Mouse (Mus musculus) forelimb bud, embryonic 11.5 days (tissue): ENCODE measurements around the gene Klb.
"Not testable (repeated sequence)": the region's sequence is repeated elsewhere in the genome, so short reads cannot be mapped to it uniquely, and the experiment has no call there.

Experiments
- DNase-seq: peaks from one replicate; pipeline ENCODE4 v3.0.0-alpha.2; 2012; ENCODE audit warnings: low read depth, low spot score

Klb gene

DNA sequence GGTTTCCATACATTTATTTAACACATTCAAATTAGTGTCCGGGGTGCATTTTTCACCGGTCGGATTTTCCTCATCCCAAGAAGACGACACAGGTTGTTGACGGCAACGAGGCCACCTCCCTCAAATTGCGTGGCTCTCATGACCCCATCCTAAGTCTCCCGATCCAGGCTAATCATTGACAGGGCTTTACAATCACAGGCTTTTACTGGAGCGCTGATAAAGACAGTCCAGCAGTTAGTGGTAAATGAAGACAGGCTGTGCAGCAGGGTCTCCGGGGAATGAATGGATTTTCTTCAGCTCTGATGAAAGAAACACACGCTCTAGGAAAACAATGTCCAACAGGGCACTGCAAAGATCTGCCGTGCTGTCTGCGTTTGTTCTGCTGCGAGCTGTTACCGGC, at the start of gene Klb:
Gene Klb, plus strand, starts transcription at position 147 of the 400 bp plus-strand sequence.
- no peak for DNase-seq

DNA sequence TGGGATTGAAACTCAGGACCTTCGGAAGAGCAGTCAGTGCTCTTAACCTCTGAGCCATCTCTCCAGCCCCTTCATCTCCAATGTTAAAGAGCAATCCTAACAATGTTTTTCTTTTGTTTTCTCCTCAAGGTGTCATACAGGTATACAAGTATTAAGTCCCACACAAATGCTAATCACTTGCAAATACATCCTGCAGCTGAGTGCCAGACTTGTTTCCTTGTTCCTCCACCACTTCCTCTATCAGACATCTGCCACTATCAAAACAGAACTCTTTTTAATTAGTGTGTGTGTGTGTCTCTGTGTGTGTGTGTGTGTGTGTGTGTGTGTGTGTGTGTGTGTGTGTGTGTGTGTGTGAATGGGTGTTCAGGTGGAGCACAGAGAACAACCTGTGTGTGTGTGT, 48.5 kb upstream of the Klb start:
- DNase-seq: not testable (repeated sequence)

DNA sequence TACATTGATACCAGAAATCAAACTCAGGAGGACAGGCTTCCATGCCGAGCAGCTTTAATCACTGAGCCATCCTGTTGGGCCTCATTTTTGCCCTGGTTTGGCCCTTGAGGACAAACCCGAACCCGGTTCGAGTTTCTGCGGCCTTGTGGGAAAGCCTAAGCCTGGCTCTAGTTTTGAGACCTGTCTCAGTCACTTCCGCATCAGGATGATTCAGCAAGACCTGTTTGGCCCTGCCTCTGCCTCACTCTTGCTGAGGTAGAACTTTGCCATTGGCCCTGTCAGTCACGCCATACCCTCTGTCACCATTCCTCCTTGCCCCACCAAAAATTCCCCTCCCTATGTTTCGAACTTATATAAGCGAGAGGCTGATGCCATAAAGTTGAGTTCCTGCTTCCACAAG, 48.0 kb upstream of the Klb start:
- DNase-seq: no peak

DNA sequence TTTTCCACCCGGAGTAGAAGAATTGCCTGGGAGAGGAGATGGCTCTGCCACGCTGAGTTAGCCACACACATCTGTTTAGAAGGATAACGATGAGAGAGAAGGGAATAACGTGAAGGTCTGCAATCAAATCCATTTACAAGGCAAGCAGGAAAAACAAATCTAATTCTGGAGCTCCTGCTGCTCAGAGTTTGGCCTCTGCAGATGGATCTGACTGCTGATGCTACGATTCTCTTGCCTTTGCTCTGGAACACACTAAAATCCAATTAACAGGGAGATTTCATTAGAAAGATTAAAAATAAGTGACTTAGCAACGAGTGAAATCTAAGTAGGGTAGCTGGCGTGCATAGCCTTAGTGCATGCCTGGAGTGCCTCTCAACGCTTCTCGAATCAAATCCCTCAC, 42.6 kb upstream of the Klb start:
- DNase-seq: no peak

DNA sequence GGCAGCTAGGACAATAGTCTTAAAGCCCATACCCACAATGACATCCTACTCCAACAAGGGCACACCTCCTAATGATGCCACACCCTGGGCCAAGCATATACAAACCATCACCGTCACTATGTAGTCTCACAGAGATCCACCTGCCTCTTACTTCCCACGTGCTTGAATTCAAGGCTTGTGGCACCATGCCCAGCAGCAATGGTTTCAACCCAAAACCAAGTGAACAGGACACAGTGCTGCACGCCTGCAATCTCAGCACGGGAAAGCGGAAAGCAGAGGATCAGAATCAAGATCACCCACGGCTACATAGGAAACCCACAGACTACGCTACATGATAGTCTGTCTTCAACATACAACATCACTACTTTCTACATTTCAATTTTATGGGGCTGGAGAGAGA, 39.9 kb upstream of the Klb start:
- no peak for DNase-seq

DNA sequence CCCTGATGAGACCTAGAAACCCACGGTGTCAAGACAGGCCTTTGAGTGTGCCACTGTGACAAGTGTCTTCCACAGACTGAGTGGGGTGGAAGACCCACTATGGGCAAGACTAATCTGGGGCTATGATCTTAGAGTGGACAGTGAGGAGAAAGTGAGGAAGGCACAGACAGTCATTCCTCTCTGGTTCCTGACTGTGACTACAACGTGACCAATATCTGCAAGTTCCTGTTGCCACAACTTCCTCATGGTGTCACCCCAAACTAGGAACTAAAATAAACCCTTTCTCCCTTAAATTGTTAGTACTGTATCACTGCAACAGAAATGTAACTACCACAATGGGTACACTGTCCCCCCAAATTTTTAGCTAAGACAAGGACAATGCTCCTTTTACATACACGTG, 39.2 kb upstream of the Klb start:
- no peak for DNase-seq

DNA sequence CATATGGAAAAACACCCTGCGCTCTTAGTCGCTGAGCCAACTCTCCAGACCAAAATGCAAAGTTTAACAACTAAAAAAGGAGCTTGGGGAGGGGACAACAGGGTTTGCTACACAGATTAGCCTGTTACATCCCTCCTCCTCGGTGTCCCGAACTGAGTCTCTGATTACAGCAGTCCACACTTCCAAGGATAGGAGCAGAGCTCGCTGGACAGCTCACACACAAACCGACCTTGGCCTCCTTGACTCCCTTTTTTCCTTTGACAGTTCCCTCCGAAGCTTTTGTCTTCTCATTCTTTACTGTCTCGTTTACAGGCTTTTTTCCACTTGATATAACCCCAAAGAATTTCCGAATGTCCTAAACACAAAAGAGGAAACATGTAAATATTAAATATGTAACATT, 28.9 kb upstream of the Klb start:
- no peak for DNase-seq

DNA sequence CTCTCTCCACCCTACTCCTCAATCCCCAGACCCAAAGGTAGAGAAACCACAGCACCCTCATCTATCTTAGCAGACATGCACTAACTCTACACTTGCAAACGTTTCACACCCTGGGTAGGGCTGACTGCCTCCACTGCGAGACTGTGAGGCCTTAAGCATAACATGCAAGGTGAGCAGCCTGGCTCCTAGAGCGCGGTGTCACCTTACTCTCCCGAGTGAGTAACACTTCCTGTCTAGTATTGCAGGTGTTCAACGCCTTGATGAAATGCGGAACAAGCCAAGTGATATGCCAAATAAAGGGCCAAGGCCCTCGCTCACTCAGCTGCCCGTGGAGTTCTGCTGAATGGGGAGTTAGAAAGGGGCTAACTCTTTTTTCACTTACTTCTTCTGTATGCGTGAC, 25.9 kb upstream of the Klb start:
- DNase-seq: peak; percentile 16

DNA sequence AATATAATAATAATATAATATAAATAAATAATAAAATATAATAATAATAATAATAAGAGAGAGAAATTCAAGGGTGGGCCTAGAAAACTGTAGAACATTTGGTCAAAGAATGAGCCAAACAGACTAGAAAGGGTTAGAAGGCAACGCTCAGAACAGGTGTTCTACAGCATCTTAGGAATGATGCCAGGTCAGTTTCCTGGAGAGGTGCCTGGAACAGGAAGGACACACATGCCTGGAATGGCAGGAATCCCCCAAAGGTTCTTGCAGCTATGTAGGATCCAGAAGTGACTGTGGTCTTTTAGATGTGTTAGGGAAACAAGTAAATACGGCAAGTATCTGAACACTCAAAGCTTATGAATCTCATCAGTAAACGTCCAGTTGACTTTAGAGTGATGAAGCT, 23.8 kb upstream of the Klb start:
- DNase-seq: no peak

DNA sequence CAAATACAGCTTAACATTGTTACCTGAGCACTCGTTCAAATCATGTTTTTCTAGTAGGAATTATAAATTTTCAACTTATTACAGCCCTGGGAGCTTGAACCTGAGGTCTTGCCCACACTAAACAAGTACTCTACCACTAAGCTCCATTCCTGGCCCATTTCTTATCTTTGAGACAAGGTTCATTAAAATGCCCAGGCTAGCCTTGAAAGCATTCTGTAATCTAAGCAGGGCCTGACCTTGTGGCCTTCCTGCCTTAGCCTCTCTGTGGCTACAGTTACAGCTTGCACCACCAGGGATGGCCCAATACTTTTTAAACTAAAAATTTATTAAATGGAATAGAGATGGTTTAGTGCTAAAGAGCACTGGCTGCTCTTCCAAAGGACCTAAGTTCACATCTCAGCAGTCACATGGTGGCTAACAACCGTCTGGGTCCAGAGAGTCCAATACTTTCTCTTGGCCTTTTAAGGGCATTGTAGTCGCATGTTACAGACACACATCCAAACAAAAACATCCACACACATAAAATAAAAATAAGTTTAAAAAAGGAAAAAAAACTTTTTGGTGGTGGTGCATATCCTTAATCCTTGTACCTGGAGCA, 23.3 kb upstream of the Klb start:
- DNase-seq: no peak

DNA sequence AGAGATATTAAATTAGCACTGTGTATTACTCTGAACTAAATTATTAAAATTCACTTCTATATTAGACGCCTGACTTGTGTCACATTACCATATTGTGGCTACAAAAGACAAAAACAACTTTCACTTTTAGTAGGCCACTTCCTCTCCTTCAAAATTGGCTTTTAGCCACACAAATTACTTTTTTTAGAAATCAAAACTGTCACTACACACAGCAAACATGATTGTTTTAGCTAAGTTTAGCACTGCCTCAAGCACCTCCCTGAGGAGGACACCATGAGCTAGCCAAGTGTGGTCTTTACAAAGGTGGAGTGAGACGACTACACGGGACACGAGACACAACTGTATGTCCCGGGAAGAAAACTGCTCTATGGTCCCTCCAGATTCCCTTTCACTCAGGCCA, 21.9 kb upstream of the Klb start:
- DNase-seq: no peak

DNA sequence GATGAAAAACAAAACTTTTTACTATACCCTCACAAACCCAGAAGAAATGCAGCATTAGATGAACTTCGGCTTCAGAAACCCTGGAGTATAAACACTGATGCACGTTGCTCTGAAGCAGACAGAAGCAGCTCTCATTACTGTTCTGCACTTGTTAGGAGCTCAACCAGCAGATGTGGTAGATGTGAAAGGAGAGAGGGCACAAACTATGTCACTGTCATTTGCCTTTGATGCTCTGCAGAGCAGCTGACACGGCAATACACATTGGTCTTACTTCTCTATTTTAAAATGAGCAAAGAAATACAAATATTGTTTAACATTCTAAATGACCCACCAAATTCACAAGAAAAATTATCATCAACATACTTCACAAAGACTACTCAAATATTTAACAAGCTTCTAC, 18.1 kb upstream of the Klb start:
- DNase-seq: no peak

DNA sequence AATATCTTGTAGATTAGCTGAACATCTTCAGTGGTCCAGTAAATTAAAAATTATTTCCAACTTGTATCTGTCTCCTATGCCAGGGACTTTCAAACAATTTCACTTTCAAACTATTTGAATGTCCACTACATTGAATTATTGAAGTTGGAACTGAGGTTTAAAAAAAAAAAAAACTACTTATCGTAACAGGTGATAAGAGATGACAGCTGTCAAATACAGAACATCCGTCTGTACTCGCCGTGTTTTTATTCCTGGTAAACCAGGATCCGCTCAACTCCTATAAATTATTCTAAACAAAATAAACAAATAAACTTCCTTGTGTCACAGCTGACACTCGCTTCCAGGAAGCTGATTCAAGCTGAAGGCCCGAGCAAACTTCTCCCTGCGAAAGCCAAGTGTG, 13.3 kb upstream of the Klb start:
- DNase-seq: no peak

DNA sequence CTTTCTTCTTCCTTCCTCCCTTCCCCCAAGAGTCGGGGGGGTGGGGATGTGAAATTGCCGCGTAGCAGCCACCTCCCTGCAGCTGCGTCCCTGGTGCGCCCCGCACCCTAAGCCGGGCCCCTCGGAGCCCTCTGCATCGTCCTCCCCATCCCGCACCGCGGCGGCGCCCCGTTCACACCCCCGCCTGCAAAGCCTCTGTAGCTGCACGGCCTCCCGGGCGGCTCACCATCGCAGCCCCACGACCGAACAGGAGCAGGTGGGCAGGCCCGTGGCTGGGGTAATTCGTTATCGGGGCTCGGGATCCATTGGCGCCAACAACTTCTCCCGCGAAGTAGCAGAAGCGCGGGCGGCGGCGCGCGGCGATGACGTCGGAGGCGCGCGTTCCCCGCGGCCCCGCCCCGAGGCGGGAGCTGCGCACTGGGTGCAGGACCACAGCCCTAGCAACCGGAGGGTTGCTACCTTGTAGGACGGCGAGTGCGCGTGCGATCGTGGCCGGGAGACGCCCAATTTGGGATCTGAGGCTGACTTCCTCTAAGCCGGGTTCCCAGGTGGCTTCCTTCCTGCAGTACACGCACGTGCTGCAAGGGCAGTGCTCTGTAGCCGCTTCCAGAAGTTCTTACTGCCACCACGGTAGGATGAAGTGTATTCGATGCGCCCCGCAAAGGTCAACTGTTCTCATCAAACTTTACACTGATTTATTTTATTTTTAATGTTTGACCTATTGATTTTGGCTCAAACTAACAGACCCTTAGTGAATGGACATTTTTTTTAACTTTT, 12.6 kb upstream of the Klb start, which contains the start of gene Rfc1:
Gene Rfc1, minus strand, starts transcription at position 373 of the 777 bp plus-strand sequence.
- peak; percentile 93 for DNase-seq

DNA sequence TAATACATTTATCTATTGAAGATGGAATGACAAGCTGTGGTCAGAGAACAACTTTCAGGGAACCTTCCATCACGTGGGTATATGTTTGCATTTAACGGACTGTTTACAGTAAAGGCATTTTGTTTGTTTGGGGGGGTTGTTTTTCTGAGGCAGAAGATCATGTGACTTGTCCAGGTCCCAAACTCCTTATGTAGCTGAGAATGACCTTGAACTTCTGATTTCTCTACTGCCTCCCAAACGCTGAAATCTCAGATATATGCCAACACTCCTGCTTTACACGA, 12.1 kb upstream of the Klb start:
- DNase-seq: no peak

DNA sequence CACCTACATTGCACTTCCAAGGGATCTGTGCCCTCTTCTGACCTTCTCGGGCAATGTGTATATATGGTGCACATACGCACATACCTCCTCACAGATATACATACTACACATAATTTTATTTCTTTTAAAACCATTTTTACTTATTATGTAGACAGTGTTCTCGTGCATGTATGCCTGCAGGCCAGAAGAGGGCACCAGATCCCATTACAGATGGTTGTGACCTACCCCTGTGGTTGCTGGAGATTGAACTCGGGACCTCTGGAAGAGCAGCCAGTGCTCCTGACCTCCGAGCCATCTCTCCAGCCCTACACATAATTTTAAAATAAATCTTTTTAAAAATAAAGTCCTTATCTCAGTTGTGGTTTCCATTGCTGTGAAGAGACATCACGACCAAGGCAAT, 9.7 kb upstream of the Klb start:
- DNase-seq: no peak

DNA sequence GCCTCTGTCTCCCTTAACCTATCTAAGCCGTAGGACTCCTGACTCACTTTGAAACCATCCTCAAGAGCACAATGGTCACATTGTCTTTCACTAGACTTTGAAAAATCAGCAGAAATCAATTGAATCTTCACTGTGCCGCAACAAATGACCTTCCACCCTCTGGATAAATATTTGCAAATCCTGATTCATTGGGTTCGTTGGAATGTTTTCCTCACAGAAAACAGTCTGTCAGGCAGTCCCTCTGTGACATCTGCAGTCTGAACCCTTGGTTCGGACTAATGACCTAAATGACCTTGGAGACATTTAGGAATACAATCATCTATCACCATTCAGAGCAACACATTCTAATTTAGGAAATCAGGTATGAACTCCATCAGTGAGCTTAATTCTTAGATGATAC, 7.9 kb upstream of the Klb start:
- DNase-seq: no peak

DNA sequence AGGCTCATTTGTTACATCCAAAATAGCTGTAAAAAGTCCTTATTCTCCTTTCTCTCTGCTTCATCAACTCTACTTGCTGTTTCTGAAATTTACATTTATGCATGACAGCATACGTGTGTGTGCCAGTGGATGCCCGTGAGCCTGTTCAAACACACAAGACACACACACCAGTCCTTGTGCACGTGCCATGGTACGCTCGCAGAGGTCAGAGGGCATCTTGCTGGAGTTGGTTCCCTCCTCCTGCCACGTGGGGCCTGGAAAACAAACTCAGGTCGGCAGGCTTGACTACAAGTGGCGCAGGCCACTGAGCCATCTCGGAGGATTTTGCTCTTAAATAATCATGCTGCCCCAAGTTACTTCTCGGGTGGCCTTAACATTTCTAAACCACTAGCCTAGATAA, 2.4 kb downstream of the Klb start:
- no peak for DNase-seq

DNA sequence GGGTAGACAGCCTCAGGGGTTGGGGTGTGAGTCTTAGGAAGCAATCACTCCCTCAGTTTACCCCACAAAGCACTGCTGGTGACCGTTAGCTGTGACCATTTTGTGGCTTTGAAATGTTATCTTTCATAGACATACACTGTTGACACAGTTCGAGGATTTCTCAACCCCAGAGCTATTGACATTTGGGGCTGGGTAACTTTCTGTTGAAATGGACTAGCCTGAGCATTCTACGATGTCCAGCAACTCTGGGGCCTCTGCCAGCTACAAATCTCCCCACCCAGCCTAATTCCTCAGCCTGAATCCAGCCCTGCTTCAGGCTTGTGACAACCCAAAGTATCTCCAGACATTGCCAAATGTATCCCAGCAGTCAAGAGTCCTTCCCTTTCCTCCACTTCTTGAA, 6.0 kb downstream of the Klb start:
- no peak for DNase-seq

DNA sequence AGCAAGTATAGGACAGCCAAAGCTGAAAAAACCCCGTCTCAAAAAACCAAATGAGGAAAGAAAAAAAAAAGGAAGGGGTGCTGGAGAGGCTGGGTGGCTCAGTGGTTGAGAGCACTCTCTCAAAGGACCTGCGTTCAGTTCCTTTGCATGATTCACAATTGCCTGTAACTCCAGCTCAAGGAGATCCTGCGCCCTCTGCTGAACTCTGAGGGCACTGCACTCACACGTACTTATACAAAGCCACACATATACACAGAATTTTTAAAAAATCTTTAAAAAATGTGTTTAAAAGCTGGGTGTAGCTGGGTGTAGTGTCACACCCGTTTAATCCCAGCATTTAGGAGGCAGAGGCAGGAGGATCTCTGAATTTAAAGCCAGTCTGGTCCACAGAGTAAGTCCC, 6.9 kb downstream of the Klb start:
- DNase-seq: no peak

DNA sequence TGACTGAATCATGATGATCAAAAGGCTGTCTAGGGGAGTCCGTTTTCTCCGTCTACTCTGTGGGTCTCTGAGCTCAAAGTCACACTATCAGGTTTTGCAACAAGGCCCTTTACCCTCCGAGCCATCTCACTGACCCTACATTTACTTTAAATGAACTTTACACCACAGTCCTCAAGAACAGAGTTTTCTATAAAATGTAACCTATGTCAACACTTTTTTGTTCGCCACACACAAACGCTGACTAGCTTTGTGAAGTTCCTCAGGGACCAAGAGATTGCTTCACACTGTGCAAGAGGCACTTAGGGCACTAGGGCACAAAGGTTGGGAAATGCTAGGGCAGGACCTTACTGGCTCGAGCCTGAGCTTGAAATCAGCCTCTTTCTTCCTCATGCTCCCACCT, 8.7 kb downstream of the Klb start:
- DNase-seq: no peak

DNA sequence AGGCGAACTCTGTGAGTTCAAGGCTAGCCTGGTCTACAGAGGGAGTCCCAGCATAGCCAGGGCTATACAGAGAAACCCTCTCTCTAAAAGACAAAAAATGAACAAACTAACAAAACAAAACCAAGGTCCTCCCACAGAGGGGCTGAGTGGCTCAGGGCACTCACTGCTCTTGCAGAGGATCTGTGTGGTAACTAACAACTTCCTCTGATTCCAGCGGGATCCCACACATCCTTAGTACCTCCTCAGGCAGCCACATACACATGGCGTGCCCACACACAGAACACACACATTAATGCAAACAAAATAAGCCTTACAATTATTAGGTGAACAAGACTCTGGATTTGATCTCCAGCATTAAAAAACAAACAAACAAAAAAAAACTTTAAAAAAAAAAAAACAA, 9.7 kb downstream of the Klb start:
- DNase-seq: no peak

DNA sequence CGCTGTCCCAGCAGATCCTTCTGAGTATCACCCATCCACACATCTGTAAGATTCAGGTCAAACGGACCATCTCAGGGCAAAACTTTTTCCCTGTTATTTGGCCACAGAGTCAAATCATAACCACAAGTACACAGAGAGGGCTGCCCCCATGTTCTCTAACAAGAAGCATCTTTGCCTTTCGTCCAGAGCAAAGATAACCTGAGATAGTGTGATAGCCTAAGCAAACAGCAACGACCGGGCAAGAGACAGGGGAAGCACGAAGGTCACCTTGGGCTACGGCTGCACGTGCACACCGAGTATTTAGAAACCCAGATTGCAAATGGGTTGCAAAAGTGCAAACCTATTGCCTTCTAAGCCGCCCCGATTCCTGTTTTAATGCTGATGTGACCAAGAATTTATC, 19.7 kb downstream of the Klb start:
- no peak for DNase-seq

DNA sequence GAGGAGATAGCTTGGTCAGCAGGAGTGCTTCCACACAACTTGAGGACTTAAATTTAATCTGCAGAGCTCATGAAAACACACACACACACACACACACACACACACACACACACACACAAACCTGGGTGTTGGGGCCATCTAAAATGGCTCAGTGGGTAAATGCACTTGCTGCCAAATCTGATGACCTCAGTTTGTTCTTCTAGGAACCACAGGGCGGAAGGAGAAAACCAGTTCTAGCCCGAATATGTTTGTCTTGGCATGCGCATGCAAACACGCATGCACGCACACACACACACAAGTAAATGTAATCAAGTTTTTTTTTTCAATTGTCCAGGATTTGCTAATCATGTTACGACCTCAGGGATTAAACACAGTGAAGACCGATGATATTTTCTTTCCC, 23.4 kb downstream of the Klb start:
- DNase-seq: no peak
